Mouse (Mus musculus): Measurements from ENCODE around the gene Isoc2a. TPM values are rescaled to one million over a fixed set of nuclear protein-coding genes. Genes with fewer than 3 reads are reported as not detected.
"Not testable (repeated sequence)": the region's sequence is repeated elsewhere in the genome, so short reads cannot be mapped to it uniquely, and the experiment has no call there.

Gene Isoc2a
- polyA plus RNA-seq, 1 experiment, result 21.3 TPM

DNA sequence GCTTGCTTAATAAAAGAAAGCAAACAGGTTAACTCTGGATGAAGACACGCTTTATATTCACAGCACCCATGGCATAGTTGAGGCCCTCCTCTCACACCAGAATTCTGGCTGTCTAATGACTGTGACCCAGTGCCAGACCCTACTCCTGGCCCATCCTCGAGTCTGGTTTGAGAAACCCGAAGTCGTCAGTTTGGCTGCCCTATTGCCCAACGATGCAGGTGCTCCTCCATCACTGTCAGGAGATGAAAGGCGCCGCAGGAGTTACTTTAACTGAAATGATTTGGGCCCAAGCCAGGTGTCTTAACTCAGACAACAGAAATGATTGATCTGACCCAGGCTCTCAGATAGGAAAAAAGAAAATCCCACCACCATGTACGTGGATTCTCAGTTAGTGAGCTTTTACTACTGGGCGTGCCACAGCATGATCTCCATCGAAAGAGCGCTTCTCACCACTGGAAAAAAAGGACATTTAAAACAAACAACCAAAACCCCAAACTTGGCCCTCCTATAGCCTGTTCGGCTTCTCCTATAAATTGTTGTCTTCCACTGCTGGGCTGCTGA is 17.5 kb upstream of the Isoc2a start:
- no peak overlapping the region for H3K27ac ChIP-seq (ENCODE audit: control insufficient read depth, insufficient read depth, low read depth, low read length, poor library complexity)
- no peaks in the 10 kb centered on the region for H3K4me1 ChIP-seq (ENCODE audit: control insufficient read depth, insufficient read depth, low read length)
- TF ChIP-seq CTCF (IDR thresholded peaks at IDR 0.05; ENCODE audit: control insufficient read depth, insufficient read depth, low read length) (no peak), POLR2A (IDR thresholded peaks at IDR 0.05; ENCODE audit: borderline replicate concordance, control insufficient read depth, low read depth, low read length) (no peak)
- WGBS, result 75% methylated on average over 12 of the region's 12 CpGs
- no peak overlapping the region for H3K4me3 ChIP-seq (replicated peaks; ENCODE audit: control insufficient read depth, low read depth, low read length)

DNA sequence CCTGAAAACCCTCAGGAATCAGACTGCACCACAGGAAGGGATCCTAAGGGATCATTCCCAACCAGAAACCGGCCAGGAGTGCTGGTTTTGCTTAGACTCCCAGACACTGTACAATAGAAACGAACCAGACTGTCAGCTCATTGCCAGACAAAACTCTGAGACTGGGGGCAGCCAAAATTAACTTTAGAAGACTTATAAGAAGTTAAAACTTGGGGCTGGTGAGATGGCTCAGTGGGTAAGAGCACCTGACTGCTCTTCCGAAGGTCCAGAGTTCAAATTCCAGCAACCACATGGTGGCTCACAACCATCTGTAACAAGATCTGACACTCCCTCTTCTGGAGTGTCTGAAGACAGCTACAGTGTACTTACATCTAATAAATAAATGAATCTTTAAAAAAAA is 16.0 kb upstream of the Isoc2a start:
- H3K4me3 ChIP-seq (replicated peaks; ENCODE audit: control insufficient read depth, low read depth, low read length); H3K27ac ChIP-seq (ENCODE audit: control insufficient read depth, insufficient read depth, low read depth, low read length, poor library complexity); H3K4me1 ChIP-seq (ENCODE audit: control insufficient read depth, insufficient read depth, low read length): not testable (repeated sequence)
- WGBS, result 72% methylated on average over 3 of the region's 3 CpGs

DNA sequence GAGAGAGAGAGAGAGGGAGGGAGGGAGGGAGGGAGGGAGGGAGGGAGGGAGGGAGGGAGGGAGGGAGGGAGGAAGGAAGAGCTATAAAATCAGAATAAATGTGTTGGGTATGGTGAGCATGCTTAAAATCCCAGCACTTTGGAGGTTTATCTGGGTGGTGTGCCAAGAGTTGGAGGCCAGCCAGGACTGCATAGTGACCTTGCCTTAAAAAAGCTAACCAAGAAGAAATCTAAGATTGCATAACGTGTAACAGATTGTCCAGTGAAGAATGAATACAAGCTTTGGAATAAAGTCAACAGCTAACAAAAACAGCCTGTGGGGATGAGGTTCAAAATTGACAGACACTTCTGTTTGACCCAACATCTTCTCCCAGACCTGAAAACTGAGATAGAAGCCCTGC is 13.9 kb upstream of the Isoc2a start:
- Histone ChIP-seq H3K4me3 (replicated peaks; ENCODE audit: control insufficient read depth, low read depth, low read length) (no peak overlapping the region), H3K27ac (ENCODE audit: control insufficient read depth, insufficient read depth, low read depth, low read length, poor library complexity) (no peak overlapping the region), H3K4me1 (ENCODE audit: control insufficient read depth, insufficient read depth, low read length) (no peaks in the 10 kb centered on the region; the same call in 1 of the 2 replicates)
- no peak for TF ChIP-seq CTCF (IDR thresholded peaks at IDR 0.05; ENCODE audit: control insufficient read depth, insufficient read depth, low read length)
- no peak for TF ChIP-seq POLR2A (IDR thresholded peaks at IDR 0.05; ENCODE audit: borderline replicate concordance, control insufficient read depth, low read depth, low read length)
- WGBS, result 9% methylated on average over 1 of the region's 1 CpGs

DNA sequence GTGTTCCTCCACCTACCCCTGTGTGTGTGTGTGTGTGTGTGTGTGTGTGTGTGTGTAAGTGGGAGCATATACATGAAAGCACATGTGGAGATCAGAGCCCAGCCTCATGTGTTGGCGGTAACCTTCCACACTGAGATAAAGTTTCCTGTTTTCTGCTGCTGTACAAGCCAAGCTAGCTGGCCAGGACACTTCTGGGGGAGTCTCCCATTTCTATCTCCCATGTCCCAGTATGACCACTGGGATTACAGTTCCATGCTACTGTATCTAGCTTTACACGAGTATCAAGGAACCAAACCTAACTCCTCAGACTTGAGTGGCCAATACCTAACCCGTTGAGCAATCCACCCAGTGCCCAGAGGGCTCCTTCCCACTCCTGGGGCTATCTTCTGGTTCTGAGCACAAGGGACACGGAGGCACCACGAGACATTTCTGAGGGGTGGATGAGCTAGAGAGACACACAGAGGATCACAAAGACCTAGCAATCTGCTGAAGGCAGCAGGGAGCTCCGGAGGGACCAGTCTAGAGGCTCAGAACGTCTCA is 13.3 kb upstream of the Isoc2a start:
- TF ChIP-seq CTCF (IDR thresholded peaks at IDR 0.05; ENCODE audit: control insufficient read depth, insufficient read depth, low read length) (no peak), POLR2A (IDR thresholded peaks at IDR 0.05; ENCODE audit: borderline replicate concordance, control insufficient read depth, low read depth, low read length) (no peak)
- Histone ChIP-seq H3K27ac (ENCODE audit: control insufficient read depth, insufficient read depth, low read depth, low read length, poor library complexity) (no peak overlapping the region), H3K4me3 (replicated peaks; ENCODE audit: control insufficient read depth, low read depth, low read length) (no peak overlapping the region), H3K4me1 (ENCODE audit: control insufficient read depth, insufficient read depth, low read length) (no peaks in the 10 kb centered on the region; the same call in 1 of the 2 replicates)
- 71% methylated on average over 7 of the region's 7 CpGs for WGBS

DNA sequence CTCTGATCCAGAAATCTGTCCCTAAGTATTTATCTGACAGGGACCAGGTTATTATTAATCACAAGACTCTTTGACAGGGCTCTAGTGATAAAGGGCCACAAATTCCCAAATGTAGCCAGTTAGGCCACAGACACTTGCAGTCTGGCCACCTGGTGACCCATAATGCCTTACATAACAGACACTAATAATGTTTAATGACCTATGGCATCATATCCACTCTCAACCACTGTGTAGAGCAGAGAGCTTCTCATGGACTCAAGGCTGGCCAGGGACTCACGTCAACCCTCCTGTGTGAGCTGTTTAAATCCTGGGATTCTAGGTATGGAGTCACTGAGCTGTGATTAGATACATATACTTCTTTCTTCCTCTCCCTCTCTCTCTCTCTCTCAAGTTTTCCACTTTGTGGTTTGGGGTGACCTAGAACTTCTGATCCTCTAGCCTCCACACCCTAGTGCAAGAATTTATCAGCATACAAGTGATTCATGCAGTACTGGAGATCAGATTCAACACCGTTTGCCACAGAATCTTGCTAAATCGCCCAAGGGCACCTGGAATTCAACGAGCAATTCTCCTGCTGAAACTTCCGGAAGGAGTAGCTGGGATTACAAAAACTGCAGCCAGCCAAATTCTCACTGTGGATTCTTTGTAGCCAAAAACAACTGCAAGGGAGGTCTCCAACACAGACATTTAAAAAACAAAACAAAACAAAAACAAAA is 12.7 kb upstream of the Isoc2a start:
- WGBS, result 79% methylated on average over 5 of the region's 5 CpGs
- TF ChIP-seq CTCF (IDR thresholded peaks at IDR 0.05; ENCODE audit: control insufficient read depth, insufficient read depth, low read length), result no peak
- TF ChIP-seq POLR2A (IDR thresholded peaks at IDR 0.05; ENCODE audit: borderline replicate concordance, control insufficient read depth, low read depth, low read length), result no peak
- Histone ChIP-seq H3K4me3 (replicated peaks; ENCODE audit: control insufficient read depth, low read depth, low read length) (no peak overlapping the region), H3K27ac (ENCODE audit: control insufficient read depth, insufficient read depth, low read depth, low read length, poor library complexity) (no peak overlapping the region), H3K4me1 (ENCODE audit: control insufficient read depth, insufficient read depth, low read length) (no peaks in the 10 kb centered on the region; the same call in 1 of the 2 replicates)

DNA sequence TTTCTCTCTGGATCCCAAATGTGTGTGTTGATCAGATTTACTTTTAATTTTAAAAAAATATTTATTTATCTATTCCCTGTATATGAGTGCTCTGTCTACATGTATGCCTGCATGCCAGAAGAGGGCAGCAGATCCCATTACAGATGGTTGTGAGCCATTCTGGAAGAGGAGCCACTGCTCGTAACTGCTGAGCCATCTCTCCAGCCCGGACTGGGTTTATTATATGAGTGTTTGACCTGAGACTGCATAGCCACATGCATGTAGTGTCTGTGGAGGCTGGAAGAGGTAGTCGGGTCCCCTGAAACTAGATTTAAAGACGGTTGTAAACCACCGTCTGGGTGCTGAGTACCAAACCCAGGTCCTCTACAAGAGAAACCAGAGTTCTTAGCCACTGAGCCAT is 11.9 kb upstream of the Isoc2a start:
- WGBS, result 62% methylated on average over 5 of the region's 5 CpGs
- no peak overlapping the region for H3K27ac ChIP-seq (ENCODE audit: control insufficient read depth, insufficient read depth, low read depth, low read length, poor library complexity)

DNA sequence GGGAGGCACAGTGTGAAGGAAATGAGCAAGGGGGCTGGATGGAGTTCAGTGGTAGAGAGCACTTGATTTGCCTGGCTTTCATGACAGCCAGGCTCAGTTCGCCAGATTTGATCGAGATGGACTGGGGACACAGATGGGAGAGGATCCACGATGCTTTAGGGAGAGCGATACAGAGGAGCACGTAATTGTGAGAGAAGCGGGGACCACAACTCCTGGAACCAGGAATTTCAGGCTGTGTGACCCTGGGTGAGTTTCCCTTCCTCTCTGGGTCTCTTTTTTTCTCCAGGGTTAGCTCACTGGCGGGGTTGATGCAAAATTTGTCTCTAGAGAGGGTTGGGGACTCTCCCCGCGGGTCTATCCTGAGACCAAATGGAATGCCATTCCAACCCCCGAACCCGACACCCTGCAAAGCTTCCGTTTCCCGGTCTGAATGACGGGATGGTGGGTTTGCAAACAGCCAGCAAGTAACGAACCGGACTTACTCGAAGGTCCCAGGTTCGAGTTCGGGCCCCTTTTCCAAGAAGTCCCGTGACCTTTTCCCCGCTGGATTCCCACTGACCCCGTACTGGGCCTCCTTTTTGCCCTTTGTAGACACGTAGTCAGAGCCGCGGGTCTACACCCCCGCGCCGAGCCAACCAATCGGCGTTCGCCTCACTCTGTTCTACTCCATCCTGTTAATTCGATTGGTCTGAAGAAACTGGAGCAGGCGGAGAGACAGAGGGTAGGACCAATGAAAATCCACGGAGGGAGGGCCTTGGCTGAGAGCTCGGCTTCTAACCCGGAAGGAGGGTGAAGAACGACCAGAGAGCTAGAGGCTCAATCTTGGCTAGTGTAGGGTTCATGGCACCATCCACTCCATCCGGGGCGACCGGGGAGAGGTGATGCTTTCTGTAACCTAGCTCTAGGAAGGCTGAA is 11.1 kb upstream of the Isoc2a start:
- no peaks in the 10 kb centered on the region; the same call in 1 of the 2 replicates for H3K4me1 ChIP-seq (ENCODE audit: control insufficient read depth, insufficient read depth, low read length)
- H3K4me3 ChIP-seq (replicated peaks; ENCODE audit: control insufficient read depth, low read depth, low read length), result peak overlapping the region; percentile 78
- WGBS, result 4% methylated on average over 40 of the region's 40 CpGs
- H3K27ac ChIP-seq (ENCODE audit: control insufficient read depth, insufficient read depth, low read depth, low read length, poor library complexity), result peak overlapping the region; percentile 67
- TF ChIP-seq CTCF (IDR thresholded peaks at IDR 0.05; ENCODE audit: control insufficient read depth, insufficient read depth, low read length), result no peak
- peak; percentile 75 for TF ChIP-seq POLR2A (IDR thresholded peaks at IDR 0.05; ENCODE audit: borderline replicate concordance, control insufficient read depth, low read depth, low read length)

More for the DNA sequence above, 11.9 kb upstream of the Isoc2a start:
- TF ChIP-seq CTCF (IDR thresholded peaks at IDR 0.05; ENCODE audit: control insufficient read depth, insufficient read depth, low read length) (peak; percentile 35; the same call in 1 of the 2 replicates), POLR2A (IDR thresholded peaks at IDR 0.05; ENCODE audit: borderline replicate concordance, control insufficient read depth, low read depth, low read length) (no peak)
- Histone ChIP-seq H3K4me3 (replicated peaks; ENCODE audit: control insufficient read depth, low read depth, low read length) (no peak overlapping the region), H3K4me1 (ENCODE audit: control insufficient read depth, insufficient read depth, low read length) (no peaks in the 10 kb centered on the region; the same call in 1 of the 2 replicates)

Data from bone marrow, adult 2 months (tissue).